Mouse (Mus musculus): ENCODE measurements around the gene Spen.
A peak's percentile ranks its signal among the peaks of the same experiment; 100 is the strongest.

Spen gene

GRCm38 (mm10) chr4:141444451-141445327 lies 93.7 kb downstream of the Spen start, which contains the start of gene Zbtb17:
Zbtb17 (plus strand) TSS chr4:141444654.
- DNase-seq = peak; percentile 80 to 89

GRCm38 (mm10) chr4:141443641-141444429 lies 94.6 kb downstream of the Spen start:
- no peak for DNase-seq

GRCm38 (mm10) chr4:141440877-141441276 lies 97.5 kb downstream of the Spen start:
- DNase-seq = no peak

- no peak for DNase-seq
Measured at GRCm38 (mm10) chr4:141439083-141439803, 99.2 kb downstream of the Spen start.

- DNase-seq = no peak
Measured at GRCm38 (mm10) chr4:141435974-141436373, 102.4 kb downstream of the Spen start, which contains the start of gene Srarp. Srarp (minus strand) TSS chr4:141436105.

GRCm38 (mm10) chr4:141433191-141433590 lies 105.2 kb downstream of the Spen start:
- DNase-seq = no peak

GRCm38 (mm10) chr4:141432666-141433065 lies 105.7 kb downstream of the Spen start:
- DNase-seq = no peak

GRCm38 (mm10) chr4:141430997-141431396 lies 107.4 kb downstream of the Spen start:
- peak; percentile 48 to 74 for DNase-seq

GRCm38 (mm10) chr4:141429847-141430246 lies 108.5 kb downstream of the Spen start:
- no peak for DNase-seq

GRCm38 (mm10) chr4:141429381-141429780 lies 109.0 kb downstream of the Spen start:
- DNase-seq = no peak

GRCm38 (mm10) chr4:141427921-141428320 lies 110.5 kb downstream of the Spen start:
- no peak for DNase-seq

- DNase-seq = no peak
Measured at GRCm38 (mm10) chr4:141426796-141427745, 111.3 kb downstream of the Spen start.

- DNase-seq = peak; percentile 32 to 35
Measured at GRCm38 (mm10) chr4:141425484-141426479, 112.6 kb downstream of the Spen start.

- DNase-seq = no peak
Measured at GRCm38 (mm10) chr4:141423691-141424431, 114.5 kb downstream of the Spen start.

GRCm38 (mm10) chr4:141423288-141423687 lies 115.1 kb downstream of the Spen start:
- DNase-seq = no peak

GRCm38 (mm10) chr4:141422841-141423240 lies 115.6 kb downstream of the Spen start:
- DNase-seq = no peak

- DNase-seq = no peak
Measured at GRCm38 (mm10) chr4:141421423-141421822, 117.0 kb downstream of the Spen start.

GRCm38 (mm10) chr4:141420886-141421285 lies 117.5 kb downstream of the Spen start:
- no peak for DNase-seq

- no peak for DNase-seq
Measured at GRCm38 (mm10) chr4:141420192-141420829, 118.1 kb downstream of the Spen start, which contains the start of gene Hspb7. Hspb7 (plus strand) TSS chr4:141420779.

Measured in spleen, adult 18-20 months (tissue).